Comparison of ENCODE assay signal across 7 mouse cellular contexts in the genomic region with DNA sequence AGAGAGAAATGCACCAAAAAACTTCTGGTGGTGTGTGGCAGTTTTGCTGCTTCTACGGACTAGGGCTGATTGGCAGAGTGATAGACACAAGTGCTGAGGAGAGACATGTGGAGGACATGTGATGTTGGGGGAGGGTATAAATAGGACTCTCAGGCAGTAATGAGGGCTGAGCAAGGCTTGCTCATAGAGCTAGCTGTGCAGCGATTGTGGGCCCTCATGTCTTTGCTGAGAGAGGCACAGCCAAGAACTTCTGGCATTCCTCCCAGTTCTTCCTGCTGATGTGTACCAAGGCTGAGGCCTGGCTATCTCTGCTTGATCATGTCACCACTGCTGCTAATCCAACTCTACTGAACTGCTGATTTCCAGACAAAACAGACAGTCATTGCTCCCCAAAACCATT.
DNase-seq lines count a peak whose midpoint lies in the region; ATAC-seq and TF ChIP-seq lines count a peak whose summit lies in the region.

No protein-coding gene starts in this region.

- peak; percentile 53 for ATAC-seq in heart, postnatal 0 days (ENCODE audit: insufficient read depth, low read depth)
- ATAC-seq in midbrain, embryonic 15.5 days (replicated peaks), result 0 out of 2 replicates have a peak, but pooled peaks have one; percentile 14

- WGBS in heart, postnatal 0 days, result 23% methylated on average over 2 of the region's 2 CpGs
- 89% methylated on average over 2 of the region's 2 CpGs for WGBS in midbrain, embryonic 15.5 days

- H3K4me3 ChIP-seq in heart, postnatal 0 days (ENCODE audit: low read depth, low read length), result no peak overlapping the region
- H3K4me3 ChIP-seq in midbrain, embryonic 15.5 days, result no peak overlapping the region

- H3K9me3 ChIP-seq in heart, postnatal 0 days (replicated peaks; ENCODE audit: control insufficient read depth, low read length), result no peaks in the 10 kb centered on the region
- H3K9me3 ChIP-seq in midbrain, embryonic 15.5 days, result no peaks in the 10 kb centered on the region

- TF ChIP-seq EP300 in heart, postnatal 0 days (IDR thresholded peaks at IDR 0.05; ENCODE audit: low read depth), result no peak

- no peak overlapping the region for H3K9ac ChIP-seq in heart, postnatal 0 days (replicated peaks; ENCODE audit: low read depth, low read length)
- no peak overlapping the region for H3K9ac ChIP-seq in midbrain, embryonic 15.5 days

- no peaks in the 10 kb centered on the region for H3K27me3 ChIP-seq in heart, postnatal 0 days (ENCODE audit: control insufficient read depth, insufficient read depth, low read length)
- no peaks in the 10 kb centered on the region for H3K27me3 ChIP-seq in midbrain, embryonic 15.5 days (replicated peaks)

- peaks cover 17% of the 10 kb centered on the region for H3K4me1 ChIP-seq in heart, postnatal 0 days (ENCODE audit: control insufficient read depth, insufficient read depth)
- no peaks in the 10 kb centered on the region for H3K4me1 ChIP-seq in midbrain, embryonic 15.5 days

- H3K27ac ChIP-seq in heart, postnatal 0 days (ENCODE audit: low read depth), result peak overlapping the region; percentile 28
- no peak overlapping the region for H3K27ac ChIP-seq in midbrain, embryonic 15.5 days

- no peak for TF ChIP-seq CTCF in heart, postnatal 0 days (IDR thresholded peaks at IDR 0.05; ENCODE audit: low read depth)

- H3K36me3 ChIP-seq in heart, postnatal 0 days (replicated peaks; ENCODE audit: control insufficient read depth, insufficient read depth, low read length), result no peaks in the 10 kb centered on the region
- H3K36me3 ChIP-seq in midbrain, embryonic 15.5 days (replicated peaks), result no peaks in the 10 kb centered on the region

- H3K4me2 ChIP-seq in heart, postnatal 0 days (ENCODE audit: low read depth, low read length), result no peak overlapping the region
- no peak overlapping the region for H3K4me2 ChIP-seq in midbrain, embryonic 15.5 days

- DNase-seq in layer of hippocampus, adult 11-12 months (ENCODE audit: low spot score), result peak; percentile 41
- DNase-seq in layer of hippocampus, postnatal 25 days (ENCODE audit: extremely low spot score in 1 of 2, low spot score in 1 of 2), result no peak
- peak; percentile 69 for DNase-seq in Muller cell, postnatal 12 days (ENCODE audit: inconsistent ontology term)
- DNase-seq in adrenal gland, postnatal 25 days, result peak; percentile 54
- DNase-seq in heart, postnatal 0 days (ENCODE audit: low spot score), result peak; percentile 39
- no peak for DNase-seq in thymus, postnatal 10 days (ENCODE audit: low spot score in 2 of 2)

Comparison
In these comparisons a context has a peak if more than half of its experiments do, and no peak if none do; other contexts are left out.
1. DNase-seq: peak in layer of hippocampus, adult 11-12 months (single experiment), Muller cell, postnatal 12 days (single experiment), adrenal gland, postnatal 25 days (single experiment) and heart, postnatal 0 days (single experiment); none in layer of hippocampus, postnatal 25 days (0 of 2) and thymus, postnatal 10 days (0 of 2).